Mouse (Mus musculus): ENCODE results near the gene Cfap77. TPM values are rescaled to one million over a fixed set of nuclear protein-coding genes. Genes with fewer than 3 reads are reported as not detected.

The Cfap77 gene
- polyA plus RNA-seq (2012; ENCODE audit: low replicate concordance) = 0.38 and 0.54 TPM in 2 replicates

DNA sequence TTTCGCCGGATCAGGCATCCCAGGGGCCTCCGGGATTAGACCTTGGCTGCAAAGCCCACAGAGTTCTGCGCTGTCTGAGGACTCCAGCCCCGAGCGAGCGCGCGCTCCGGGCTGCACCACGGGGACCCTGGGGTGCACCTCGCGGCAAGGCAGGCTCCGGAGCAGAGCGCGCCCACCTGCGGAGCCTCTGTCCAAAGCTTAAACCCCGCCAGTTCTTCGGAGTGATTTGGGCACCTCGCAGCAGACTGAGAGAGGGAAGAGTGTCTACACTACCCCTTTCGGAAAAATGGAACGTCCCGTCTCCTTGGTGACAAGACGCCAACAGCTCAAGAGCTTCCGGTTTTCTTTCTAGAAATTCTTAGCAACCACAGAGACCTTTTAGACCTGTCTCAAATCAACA is at the start of gene Cfap77:
Cfap77 (minus strand) TSS at position 76 of the 400 bp plus-strand sequence.

DNA sequence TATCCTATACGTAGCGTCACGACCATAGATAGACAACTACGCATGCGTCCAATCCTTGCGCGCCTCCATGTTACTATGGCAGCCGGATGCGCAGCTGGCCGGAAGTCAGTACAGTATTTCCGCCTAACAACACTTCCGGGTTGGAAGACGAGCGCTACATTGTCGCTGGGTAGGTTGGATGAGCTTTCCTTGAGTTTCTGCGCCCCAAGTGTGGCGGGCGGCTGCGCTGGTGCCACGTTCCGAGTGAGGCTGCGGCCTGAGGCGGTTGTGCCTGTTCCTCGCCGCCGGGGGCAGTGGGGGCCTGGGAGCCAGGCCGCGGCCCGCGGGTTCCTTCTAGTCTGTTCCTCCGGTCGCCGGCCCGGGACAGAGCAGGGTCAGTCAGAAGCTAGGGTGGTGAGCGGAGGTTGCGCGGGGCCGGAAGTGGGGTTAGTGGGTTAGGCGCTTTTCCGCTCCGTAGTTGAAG is 5.3 kb upstream of the Cfap77 start, which contains the start of gene Ttf1:
Ttf1 (plus strand) TSS at position 128 of the 463 bp plus-strand sequence.

GRCm38 (mm10) chr2:28916513-28916865 is 138.4 kb downstream of the Cfap77 start, which contains the start of gene Barhl1:
Barhl1 (minus strand) TSS chr2:28916668.

Other genes with a start within 250 kb of the Cfap77 start
- 10.3 and 13.4 TPM in 2 replicates for gene Gtf3c4, start 214.7 kb downstream of the Cfap77 start, polyA plus RNA-seq (2012; ENCODE audit: low replicate concordance)
- gene Ddx31, start 214.7 kb downstream of the Cfap77 start, polyA plus RNA-seq (2012; ENCODE audit: low replicate concordance) = 3.4 and 5.1 TPM in 2 replicates
- gene Barhl1, start 138.4 kb downstream of the Cfap77 start, polyA plus RNA-seq (2012; ENCODE audit: low replicate concordance) = 0.09 and 0.21 TPM in 2 replicates
- 7.0 and 10.5 TPM in 2 replicates for gene Ttf1, start 5.2 kb upstream of the Cfap77 start, polyA plus RNA-seq (2012; ENCODE audit: low replicate concordance)
- 13.4 and 14.2 TPM in 2 replicates for gene Setx, start 69.1 kb upstream of the Cfap77 start, polyA plus RNA-seq (2012; ENCODE audit: low replicate concordance)
- gene Ntng2, start 197.9 kb upstream of the Cfap77 start, polyA plus RNA-seq (2012; ENCODE audit: low replicate concordance) = 57.4 and 151 TPM in 2 replicates